Comparison of ENCODE assay signal across 9 mouse cellular contexts in the genomic region with DNA sequence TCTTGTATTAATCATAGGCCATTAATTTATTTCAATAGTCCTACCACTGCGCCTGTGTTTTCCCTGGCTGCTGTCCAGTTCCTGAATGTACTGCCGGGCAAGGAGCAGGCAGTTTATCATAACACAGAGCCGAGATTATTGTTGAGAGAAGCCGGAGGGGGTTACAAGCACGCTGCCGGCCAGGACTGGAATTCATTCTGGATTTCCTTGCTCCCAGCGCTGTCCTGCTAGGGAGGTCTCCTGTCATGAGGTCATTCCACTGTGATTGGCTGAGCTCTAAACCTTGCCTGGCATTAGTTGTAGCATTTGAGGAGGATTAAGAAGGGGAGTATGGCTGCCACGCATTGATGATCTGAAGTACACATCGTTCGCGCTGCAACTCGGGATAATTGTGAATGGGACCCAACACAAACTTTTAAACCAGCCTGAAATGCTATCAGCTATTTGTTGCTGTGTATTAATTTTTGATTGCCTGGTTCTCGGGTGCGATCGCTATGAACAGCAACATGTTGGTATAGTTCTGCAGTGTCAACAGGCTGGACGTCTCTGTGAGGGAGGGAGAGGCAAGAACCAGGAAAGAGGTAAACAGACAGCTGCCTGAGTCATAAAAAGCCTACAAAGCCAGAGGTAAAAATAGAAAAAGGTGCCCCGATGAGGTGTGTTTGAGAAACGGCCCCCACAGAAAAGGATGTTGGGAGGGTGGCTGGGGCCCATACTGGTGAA. TPM values are rescaled to one million over a fixed set of nuclear protein-coding genes. Genes with fewer than 3 reads are reported as not detected.
DNase-seq lines count a peak whose midpoint lies in the region; ATAC-seq and TF ChIP-seq lines count a peak whose summit lies in the region.
"Had no signal": no experiment of that assay in that cellular context is flagged by ENCODE, and none has a peak within 500 bp of the region (broad histone marks: within the 10 kb centered on the region; RNA-seq: fewer than 3 reads in every experiment).

No protein-coding gene starts in this region.

- DNase-seq in urinary bladder, adult 18-20 months (ENCODE audit: low spot score in 2 of 2): peak; percentile 34 to 50
- no peak for DNase-seq in urinary bladder, postnatal 10 days (ENCODE audit: low spot score)
- peak; percentile 73 for DNase-seq in heart, postnatal 4 days
- DNase-seq in limb, embryonic 10.5 days (ENCODE audit: low spot score): peak; percentile 66
- peak; percentile 57 for DNase-seq in neural tube, embryonic 10.5 days (ENCODE audit: extremely low spot score, low spot score)
- no peak for DNase-seq in thymus, adult 2 months

- H3K27me3 ChIP-seq in limb, embryonic 10.5 days (ENCODE audit: low read depth, poor library complexity, severe bottlenecking): peaks cover 12% of the 10 kb centered on the region
- no peaks in the 10 kb centered on the region; the same call in 1 of the 2 replicates for H3K27me3 ChIP-seq in thymus, adult 2 months (ENCODE audit: control insufficient read depth, insufficient read depth, low read length)

- no peak overlapping the region for H3K4me3 ChIP-seq in embryonic fibroblast, embryonic 13.5 days (ENCODE audit: insufficient read depth, low read length)
- peak overlapping the region; percentile 17; the same call in 1 of the 2 replicates for H3K4me3 ChIP-seq in limb, embryonic 10.5 days
- H3K4me3 ChIP-seq in thymus, adult 2 months (ENCODE audit: control insufficient read depth, insufficient read depth, low read length): no peak overlapping the region

- ATAC-seq in frontal cortex, adult (ENCODE audit: low TSS enrichment): no peak

- H3K9me3 ChIP-seq in limb, embryonic 10.5 days (replicated peaks): no peaks in the 10 kb centered on the region

- peak overlapping the region; percentile 14; the same call in 1 of the 2 replicates for H3K27ac ChIP-seq in embryonic fibroblast, embryonic 13.5 days (ENCODE audit: insufficient read depth, low read length)
- H3K27ac ChIP-seq in limb, embryonic 10.5 days: peak overlapping the region; percentile 37
- no peak overlapping the region for H3K27ac ChIP-seq in thymus, adult 2 months (ENCODE audit: control insufficient read depth, insufficient read depth, low read length)

- 37% methylated on average over 18 of the region's 18 CpGs for WGBS in limb, embryonic 10.5 days
- 39% methylated on average over 18 of the region's 18 CpGs for WGBS in thymus, adult 2 months

- peaks cover 10% of the 10 kb centered on the region for H3K4me1 ChIP-seq in embryonic fibroblast, embryonic 13.5 days (ENCODE audit: control insufficient read depth, insufficient read depth, low read length)
- H3K4me1 ChIP-seq in limb, embryonic 10.5 days: peaks cover 60% of the 10 kb centered on the region
- no peaks in the 10 kb centered on the region for H3K4me1 ChIP-seq in thymus, adult 2 months (replicated peaks; ENCODE audit: control insufficient read depth, insufficient read depth, low read length)

- no peak for TF ChIP-seq POLR2A in embryonic fibroblast, embryonic 13.5 days (IDR thresholded peaks at IDR 0.05; ENCODE audit: low read depth, low read length)
- TF ChIP-seq POLR2A in thymus, adult 2 months (IDR thresholded peaks at IDR 0.05; ENCODE audit: control insufficient read depth, extremely low read depth, insufficient read depth, low read length, poor library complexity): no peak

- no peak for TF ChIP-seq CTCF in embryonic fibroblast, embryonic 13.5 days (IDR thresholded peaks at IDR 0.05; ENCODE audit: borderline replicate concordance, insufficient read depth, low read length)
- no peak for TF ChIP-seq CTCF in thymus, adult 2 months (IDR thresholded peaks at IDR 0.05; ENCODE audit: borderline replicate concordance, control insufficient read depth, extremely low read depth, insufficient read depth, low read length, poor library complexity)

- H3K36me3 ChIP-seq in limb, embryonic 10.5 days: no peaks in the 10 kb centered on the region
- H3K36me3 ChIP-seq in thymus, adult 2 months (ENCODE audit: control insufficient read depth, insufficient read depth, low read length): no peaks in the 10 kb centered on the region

RNA-seq across cellular contexts. Expression of a gene that starts 42.5 kb away (rescaled TPM):
- not detected in 2 replicates for polyA plus RNA-seq in embryonic fibroblast, embryonic 13.5 days (2011; ENCODE audit: insufficient read length, low read depth, missing spikeins)
- total RNA-seq in heart, postnatal 4 days (2021): not detected
- 0.70 and 1.5 TPM in 2 replicates for polyA plus RNA-seq in limb, embryonic 10.5 days (2016; fragmentation: Nextera tagmentation; extraction: Ambion mirVana)
- 1.2 and 2.4 TPM in 2 replicates for polyA plus RNA-seq in thymus, adult 2 months (2012; rRNA removed)
- total RNA-seq: layer of hippocampus, postnatal 10 days had no signal

Comparison
In these comparisons a context has a peak if more than half of its experiments do, and no peak if none do; other contexts are left out.
1. DNase-seq: peak in urinary bladder, adult 18-20 months (2 of 2), heart, postnatal 4 days (single experiment), limb, embryonic 10.5 days (single experiment) and neural tube, embryonic 10.5 days (single experiment); none in urinary bladder, postnatal 10 days (single experiment) and thymus, adult 2 months (single experiment).